Mouse (Mus musculus) limb, embryonic 14.5 days (tissue): ENCODE measurements at regions not wholly inside any gene's neighbourhood (a gene's known extent, or its start where the extent isn't known, plus 50 kb on each side); places are given as distances from the start of the nearest gene placed in this dataset.

Experiments
- ATAC-seq: fragments of 200-750 bp; cut with Nextera tagmentation; 2 replicates; pipeline ENCODE4 v1.8.0; 2017; ENCODE audit warnings: low read depth, moderate number of reproducible peaks, moderate TSS enrichment; ENCODE audit not compliant: low FRiP score
- DNase-seq: peaks from one replicate; pipeline ENCODE4 v3.0.0-alpha.2; 2015; ENCODE audit warnings: low spot score
- H3K27ac ChIP-seq: fragments of 300-500 bp; sonication (generic); replicated peaks from 2 replicates; pipeline ENCODE4 v1.5.1; 2014; ENCODE audit warnings: low read depth, mild to moderate bottlenecking, low read length, moderate library complexity, mixed read lengths
- H3K27me3 ChIP-seq: fragments of 300-500 bp; sonication (generic); 2 replicates; pipeline ENCODE4 v1.6.1; 2014; ENCODE audit warnings: low read length, mixed read lengths; ENCODE audit not compliant: control insufficient read depth, insufficient read depth
- H3K36me3 ChIP-seq: fragments of 300-500 bp; sonication (generic); 2 replicates; pipeline ENCODE4 v1.6.1; 2014; ENCODE audit warnings: mild to moderate bottlenecking, low read length, moderate library complexity, mixed read lengths; ENCODE audit not compliant: control insufficient read depth, insufficient read depth
- H3K4me1 ChIP-seq: fragments of 300-500 bp; sonication (generic); 2 replicates; pipeline ENCODE4 v1.6.1; 2014; ENCODE audit warnings: antibody characterized with exemption, low read length, mixed read lengths; ENCODE audit not compliant: control insufficient read depth, insufficient read depth
- H3K4me2 ChIP-seq: fragments of 300-500 bp; sonication (generic); replicated peaks from 2 replicates; pipeline ENCODE4 v1.6.1; 2014; ENCODE audit warnings: low read depth, mild to moderate bottlenecking, low read length, moderate library complexity; ENCODE audit not compliant: severe bottlenecking
- H3K4me3 ChIP-seq: fragments of 300-500 bp; sonication (generic); replicated peaks from 2 replicates; pipeline ENCODE4 v1.5.1; 2014; ENCODE audit warnings: low read length
- H3K9ac ChIP-seq: fragments of 300-500 bp; sonication (generic); 2 replicates; pipeline ENCODE4 v1.6.1; 2014; ENCODE audit warnings: mild to moderate bottlenecking, low read depth, low read length, moderate library complexity; ENCODE audit not compliant: severe bottlenecking
- H3K9me3 ChIP-seq: fragments of 300-500 bp; sonication (generic); 2 replicates; pipeline ENCODE4 v1.6.1; 2016; ENCODE audit warnings: low read length; ENCODE audit not compliant: control insufficient read depth
- POLR2A ChIP-seq: fragments of 200-500 bp; IDR thresholded peaks from 2 replicates; pipeline ENCODE4 v1.8.0; 2012; ENCODE audit warnings: inconsistent platforms, mild to moderate bottlenecking, moderate library complexity, borderline replicate concordance; ENCODE audit not compliant: insufficient read depth, insufficient read length; ENCODE audit errors: extremely low read depth
- WGBS: fragments of 180-500 bp; shearing (Covaris S2); extraction: QIAGEN DNeasy Blood & Tissue Kit; methylation state at CpG from one replicate; pipeline ENCODE4 v1.1.7; 2014; 5-methylcytosine and 5-hydroxymethylcytosine counted together

GRCm38 (mm10) chr2:9791970-9792369 lies 89.1 kb upstream of the 4930412O13Rik start:
- H3K27me3 ChIP-seq, result no peaks in the 10 kb centered on the region
- H3K9ac ChIP-seq, result no peak overlapping the region
- no peaks in the 10 kb centered on the region for H3K36me3 ChIP-seq
- H3K4me3 ChIP-seq, result no peak overlapping the region
- WGBS, result 97% methylated on average over 1 of the region's 1 CpGs
- no peak overlapping the region for H3K4me2 ChIP-seq
- no peak for DNase-seq
- ATAC-seq, result no peak
- H3K9me3 ChIP-seq, result no peaks in the 10 kb centered on the region
- no peak overlapping the region for H3K27ac ChIP-seq
- H3K4me1 ChIP-seq, result no peaks in the 10 kb centered on the region
- no peak for TF ChIP-seq POLR2A

DNA sequence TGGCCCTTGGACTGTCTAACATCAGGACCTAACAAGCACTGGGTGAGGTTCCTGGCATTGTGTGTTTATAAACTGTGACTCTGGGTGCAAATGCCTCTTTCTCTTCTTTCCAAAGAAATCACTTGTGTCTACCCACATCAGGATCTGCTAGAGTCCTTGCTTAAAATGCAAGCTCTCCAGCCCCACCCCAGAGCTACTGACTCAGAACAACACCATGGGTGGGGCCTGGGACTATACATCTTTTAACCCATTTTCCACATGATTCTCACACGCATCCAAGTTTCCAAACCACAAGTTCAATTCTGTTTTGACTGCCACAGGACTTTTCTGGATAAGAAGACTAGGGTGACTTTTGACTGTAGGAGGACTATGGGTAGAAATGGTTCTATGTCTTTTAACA lies 88.7 kb upstream of the 4930412O13Rik start:
- Histone ChIP-seq H3K4me2 (no peak overlapping the region), H3K4me3 (no peak overlapping the region), H3K4me1 (no peaks in the 10 kb centered on the region), H3K9me3 (no peaks in the 10 kb centered on the region), H3K9ac (no peak overlapping the region), H3K27ac (no peak overlapping the region), H3K36me3 (no peaks in the 10 kb centered on the region), H3K27me3 (no peaks in the 10 kb centered on the region)
- TF ChIP-seq POLR2A, result no peak
- ATAC-seq (no peak), DNase-seq (no peak)
- WGBS, result 87% methylated on average over 1 of the region's 1 CpGs

- Histone ChIP-seq H3K36me3 (no peaks in the 10 kb centered on the region), H3K27ac (no peak overlapping the region), H3K9ac (no peak overlapping the region), H3K4me3 (no peak overlapping the region), H3K9me3 (no peaks in the 10 kb centered on the region), H3K27me3 (no peaks in the 10 kb centered on the region), H3K4me1 (no peaks in the 10 kb centered on the region), H3K4me2 (no peak overlapping the region)
- 55% methylated on average over 4 of the region's 4 CpGs for WGBS
- ATAC-seq (no peak), DNase-seq (no peak)
- no peak for TF ChIP-seq POLR2A
These were observed 85.7 kb upstream of the 4930412O13Rik start for GRCm38 (mm10) chr2:9795401-9795800.

- Histone ChIP-seq H3K4me1 (no peaks in the 10 kb centered on the region), H3K9me3 (no peaks in the 10 kb centered on the region), H3K9ac (no peak overlapping the region), H3K4me3 (no peak overlapping the region), H3K36me3 (no peaks in the 10 kb centered on the region), H3K4me2 (no peak overlapping the region), H3K27me3 (no peaks in the 10 kb centered on the region), H3K27ac (no peak overlapping the region)
- no peak for TF ChIP-seq POLR2A
- 74% methylated on average over 8 of the region's 8 CpGs for WGBS
- ATAC-seq (no peak), DNase-seq (no peak)
These were observed 79.6 kb upstream of the 4930412O13Rik start for GRCm38 (mm10) chr2:9801484-9801883.

DNA sequence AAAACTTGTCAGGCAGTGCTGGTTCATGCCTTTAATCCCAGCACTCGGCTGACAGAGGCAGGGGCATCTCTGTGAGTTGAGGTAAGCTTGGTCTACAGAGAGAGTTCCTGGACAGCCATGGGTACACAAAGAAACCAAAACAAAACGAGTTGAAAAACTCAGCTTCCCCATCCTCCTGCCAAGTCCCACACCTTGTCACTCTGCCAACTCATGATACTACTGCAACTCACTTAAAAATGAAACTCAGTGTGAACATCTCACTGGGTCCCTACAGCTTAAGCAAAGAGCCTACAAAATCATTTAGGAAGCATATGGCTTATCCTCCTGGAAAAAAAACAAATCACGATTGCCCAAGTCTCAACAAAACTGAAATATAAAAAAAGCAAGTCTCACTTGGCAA lies 76.7 kb upstream of the 4930412O13Rik start:
- TF ChIP-seq POLR2A, result no peak
- no peak overlapping the region for H3K9ac ChIP-seq
- H3K27ac ChIP-seq, result no peak overlapping the region
- H3K27me3 ChIP-seq, result no peaks in the 10 kb centered on the region
- H3K4me3 ChIP-seq, result no peak overlapping the region
- no peaks in the 10 kb centered on the region for H3K9me3 ChIP-seq
- DNase-seq, result no peak
- no peaks in the 10 kb centered on the region for H3K4me1 ChIP-seq
- no peaks in the 10 kb centered on the region for H3K36me3 ChIP-seq
- WGBS, result 48% methylated on average over 3 of the region's 3 CpGs
- no peak for ATAC-seq
- no peak overlapping the region for H3K4me2 ChIP-seq

DNA sequence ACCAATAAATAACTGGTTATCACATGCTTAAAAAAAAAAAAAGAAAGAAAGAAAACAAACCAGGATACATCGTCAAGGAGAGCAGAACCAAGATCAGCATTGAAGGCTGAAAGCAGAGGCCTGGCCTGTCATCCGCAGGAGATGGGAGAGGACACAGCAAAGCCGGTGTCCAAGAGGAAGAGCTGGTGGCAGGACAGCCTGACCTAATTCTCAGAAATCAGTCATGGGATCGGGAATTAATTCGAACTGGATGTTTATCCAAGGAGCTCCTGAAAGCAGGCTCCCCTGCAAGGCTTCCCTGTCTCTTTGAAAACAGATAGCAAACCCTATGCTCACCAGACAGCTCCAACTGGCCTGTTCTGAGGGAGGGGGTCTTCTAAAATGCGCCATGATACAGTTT lies 75.5 kb upstream of the 4930412O13Rik start:
- ATAC-seq, result no peak
- Histone ChIP-seq H3K9ac (no peak overlapping the region), H3K4me1 (no peaks in the 10 kb centered on the region), H3K4me3 (no peak overlapping the region), H3K9me3 (no peaks in the 10 kb centered on the region), H3K27me3 (no peaks in the 10 kb centered on the region), H3K4me2 (no peak overlapping the region), H3K27ac (no peak overlapping the region), H3K36me3 (no peaks in the 10 kb centered on the region)
- TF ChIP-seq POLR2A, result no peak
- DNase-seq, result no peak
- 86% methylated on average over 6 of the region's 6 CpGs for WGBS
